Comparison of ENCODE assay signal across 8 mouse cellular contexts in the genomic region with DNA sequence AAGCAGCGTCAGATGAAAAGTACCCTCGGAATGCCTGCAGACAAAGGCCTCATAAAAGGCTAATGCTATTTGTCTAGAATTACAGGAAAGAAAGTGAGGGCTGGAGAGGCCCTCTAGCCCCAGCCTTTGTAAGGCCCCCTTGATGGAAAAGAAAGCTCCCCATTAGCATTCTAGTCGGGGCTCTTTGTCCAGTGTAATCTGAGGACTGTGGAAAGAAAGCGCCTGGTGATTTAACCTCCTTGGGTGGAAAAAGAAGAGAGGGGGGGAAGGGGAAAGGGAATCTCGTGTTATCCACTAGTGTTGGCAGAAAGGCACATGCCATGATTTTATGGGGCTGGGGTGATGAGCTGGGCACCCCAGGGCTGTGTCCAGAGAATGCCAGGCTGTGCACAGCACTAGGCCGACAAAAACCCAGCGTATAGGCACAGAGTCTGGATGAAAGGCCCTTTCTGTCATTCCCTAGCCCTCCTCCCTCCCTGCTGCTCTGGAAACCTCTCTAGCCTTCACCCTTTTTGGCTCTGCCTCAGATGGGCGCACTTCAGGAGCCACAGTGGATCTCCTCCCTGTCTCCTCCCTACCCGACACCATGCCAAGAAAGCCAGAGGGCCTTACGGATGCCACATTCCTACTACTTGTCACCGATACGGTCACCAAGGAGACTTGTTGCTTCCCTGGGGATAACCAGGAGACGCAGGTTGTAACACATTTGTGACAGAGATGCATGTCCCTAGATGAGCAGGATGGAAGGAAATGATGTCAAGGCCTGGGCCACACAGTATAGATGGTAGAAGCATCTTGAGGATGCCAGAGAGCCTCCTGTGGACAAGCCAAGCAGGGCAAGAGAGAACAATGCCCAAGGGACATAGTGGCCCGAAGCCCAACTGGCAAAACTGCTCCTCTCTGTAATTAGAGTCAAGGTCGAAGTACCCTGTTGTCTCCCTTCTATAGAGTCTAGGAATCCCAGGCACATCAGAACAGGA.
A peak's percentile ranks its signal among the peaks of the same experiment; 100 is the strongest.
DNase-seq lines count a peak whose midpoint lies in the region; ATAC-seq and TF ChIP-seq lines count a peak whose summit lies in the region.

No protein-coding gene starts in this region.

- no peak for TF ChIP-seq EP300 in liver, postnatal 0 days (IDR thresholded peaks at IDR 0.05; ENCODE audit: low read depth)

- ATAC-seq in kidney, embryonic 14.5 days (ENCODE audit: low FRiP score, low TSS enrichment) = peak; percentile 79
- ATAC-seq in embryonic facial prominence, embryonic 14.5 days (ENCODE audit: low read depth) = peak; percentile 90
- ATAC-seq in limb, embryonic 12.5 days (ENCODE audit: insufficient number of reproducible peaks, insufficient read depth, low FRiP score, low TSS enrichment, low read depth) = peak; percentile 72
- ATAC-seq in activated CD4-positive, CD25-positive, alpha-beta regulatory T cell, adult 4 months = no peak
- no peak for ATAC-seq in liver, postnatal 0 days
- no peak for ATAC-seq in liver, embryonic 12.5 days

- no peak for DNase-seq in kidney, postnatal 10 days
- peak; percentile 12 for DNase-seq in adrenal gland, adult 8-10 months
- DNase-seq in embryonic facial prominence, embryonic 14.5 days (ENCODE audit: low spot score) = peak; percentile 88
- DNase-seq in liver, postnatal 0 days = no peak

- TF ChIP-seq CTCF in liver, postnatal 0 days (IDR thresholded peaks at IDR 0.05; ENCODE audit: low read depth) = no peak

- no peak overlapping the region for H3K4me3 ChIP-seq in kidney, embryonic 14.5 days (ENCODE audit: low read length)
- H3K4me3 ChIP-seq in embryonic facial prominence, embryonic 14.5 days (ENCODE audit: low read depth, low read length) = no peak overlapping the region
- no peak overlapping the region for H3K4me3 ChIP-seq in limb, embryonic 12.5 days (replicated peaks)
- H3K4me3 ChIP-seq in liver, postnatal 0 days (ENCODE audit: low read depth, low read length) = no peak overlapping the region
- H3K4me3 ChIP-seq in liver, embryonic 12.5 days = no peak overlapping the region

- H3K27me3 ChIP-seq in kidney, embryonic 14.5 days (ENCODE audit: control insufficient read depth, insufficient read depth, low read length) = no peaks in the 10 kb centered on the region
- H3K27me3 ChIP-seq in embryonic facial prominence, embryonic 14.5 days (replicated peaks; ENCODE audit: control insufficient read depth, insufficient read depth, low read length) = no peaks in the 10 kb centered on the region
- H3K27me3 ChIP-seq in limb, embryonic 12.5 days = no peaks in the 10 kb centered on the region
- no peaks in the 10 kb centered on the region for H3K27me3 ChIP-seq in liver, postnatal 0 days (ENCODE audit: insufficient read depth, low read length)
- H3K27me3 ChIP-seq in liver, embryonic 12.5 days (replicated peaks) = no peaks in the 10 kb centered on the region

- H3K4me1 ChIP-seq in kidney, embryonic 14.5 days (ENCODE audit: control insufficient read depth, insufficient read depth, low read length) = peaks cover 14% of the 10 kb centered on the region
- peaks cover 22% of the 10 kb centered on the region for H3K4me1 ChIP-seq in embryonic facial prominence, embryonic 14.5 days (ENCODE audit: control insufficient read depth, insufficient read depth, low read length)
- H3K4me1 ChIP-seq in limb, embryonic 12.5 days (replicated peaks) = peaks cover 37% of the 10 kb centered on the region
- H3K4me1 ChIP-seq in liver, postnatal 0 days (ENCODE audit: insufficient read depth) = peaks cover 21% of the 10 kb centered on the region
- H3K4me1 ChIP-seq in liver, embryonic 12.5 days = peaks cover 38% of the 10 kb centered on the region

- 32% methylated on average over 15 of the region's 15 CpGs for WGBS in kidney, embryonic 14.5 days
- 29% methylated on average over 15 of the region's 15 CpGs for WGBS in embryonic facial prominence, embryonic 14.5 days
- 43% methylated on average over 15 of the region's 15 CpGs for WGBS in limb, embryonic 12.5 days
- WGBS in liver, postnatal 0 days (ENCODE audit: insufficient replicate concordance) = 84% methylated on average over 15 of the region's 15 CpGs
- 84% methylated on average over 15 of the region's 15 CpGs for WGBS in liver, embryonic 12.5 days (ENCODE audit: insufficient replicate concordance)

- peak overlapping the region; percentile 52; the same call in 1 of the 2 replicates for H3K27ac ChIP-seq in kidney, embryonic 14.5 days (ENCODE audit: low read depth, low read length)
- peak overlapping the region; percentile 82 for H3K27ac ChIP-seq in embryonic facial prominence, embryonic 14.5 days (replicated peaks; ENCODE audit: low read depth, low read length)
- peak overlapping the region; percentile 84 for H3K27ac ChIP-seq in limb, embryonic 12.5 days
- H3K27ac ChIP-seq in liver, postnatal 0 days (ENCODE audit: low read depth) = no peak overlapping the region
- H3K27ac ChIP-seq in liver, embryonic 12.5 days = no peak overlapping the region

- H3K36me3 ChIP-seq in kidney, embryonic 14.5 days (ENCODE audit: control insufficient read depth, insufficient read depth, low read length) = no peaks in the 10 kb centered on the region
- H3K36me3 ChIP-seq in embryonic facial prominence, embryonic 14.5 days (ENCODE audit: control insufficient read depth, insufficient read depth, low read length) = no peaks in the 10 kb centered on the region
- H3K36me3 ChIP-seq in limb, embryonic 12.5 days = no peaks in the 10 kb centered on the region
- H3K36me3 ChIP-seq in liver, postnatal 0 days (replicated peaks; ENCODE audit: insufficient read depth, low read length) = peaks cover 2% of the 10 kb centered on the region; the same call in 1 of the 2 replicates
- peaks cover 50% of the 10 kb centered on the region for H3K36me3 ChIP-seq in liver, embryonic 12.5 days

- H3K4me2 ChIP-seq in kidney, embryonic 14.5 days (replicated peaks; ENCODE audit: low read depth, low read length) = no peak overlapping the region
- H3K4me2 ChIP-seq in embryonic facial prominence, embryonic 14.5 days (ENCODE audit: low read depth, low read length) = no peak overlapping the region
- no peak overlapping the region for H3K4me2 ChIP-seq in limb, embryonic 12.5 days
- H3K4me2 ChIP-seq in liver, postnatal 0 days (ENCODE audit: low read depth, low read length) = no peak overlapping the region
- H3K4me2 ChIP-seq in liver, embryonic 12.5 days = no peak overlapping the region

- H3K9ac ChIP-seq in kidney, embryonic 14.5 days (ENCODE audit: low read depth, low read length) = no peak overlapping the region
- H3K9ac ChIP-seq in embryonic facial prominence, embryonic 14.5 days (ENCODE audit: low read depth, low read length) = peak overlapping the region; percentile 35; the same call in 1 of the 2 replicates
- H3K9ac ChIP-seq in limb, embryonic 12.5 days (replicated peaks) = no peak overlapping the region
- no peak overlapping the region for H3K9ac ChIP-seq in liver, postnatal 0 days (replicated peaks)
- H3K9ac ChIP-seq in liver, embryonic 12.5 days = no peak overlapping the region

- H3K9me3 ChIP-seq in kidney, embryonic 14.5 days (ENCODE audit: control insufficient read depth, low read length) = no peaks in the 10 kb centered on the region
- no peaks in the 10 kb centered on the region for H3K9me3 ChIP-seq in embryonic facial prominence, embryonic 14.5 days (ENCODE audit: control insufficient read depth, low read length)
- no peaks in the 10 kb centered on the region for H3K9me3 ChIP-seq in limb, embryonic 12.5 days
- no peaks in the 10 kb centered on the region for H3K9me3 ChIP-seq in liver, postnatal 0 days (ENCODE audit: low read length)
- H3K9me3 ChIP-seq in liver, embryonic 12.5 days (replicated peaks) = no peaks in the 10 kb centered on the region

Comparison
In these comparisons a context has a peak if more than half of its experiments do, and no peak if none do; other contexts are left out.
1. ATAC-seq: peak in kidney, embryonic 14.5 days (single experiment), embryonic facial prominence, embryonic 14.5 days (single experiment) and limb, embryonic 12.5 days (single experiment); none in activated CD4-positive, CD25-positive, alpha-beta regulatory T cell, adult 4 months (single experiment), liver, postnatal 0 days (single experiment) and liver, embryonic 12.5 days (single experiment).
2. H3K27ac ChIP-seq: peak in kidney, embryonic 14.5 days (single experiment), embryonic facial prominence, embryonic 14.5 days (single experiment) and limb, embryonic 12.5 days (single experiment); none in liver, postnatal 0 days (single experiment) and liver, embryonic 12.5 days (single experiment).
3. DNase-seq: peak in adrenal gland, adult 8-10 months (single experiment) and embryonic facial prominence, embryonic 14.5 days (single experiment); none in kidney, postnatal 10 days (single experiment) and liver, postnatal 0 days (single experiment).